8 mouse cellular contexts compared by ENCODE assay signal in the genomic region with DNA sequence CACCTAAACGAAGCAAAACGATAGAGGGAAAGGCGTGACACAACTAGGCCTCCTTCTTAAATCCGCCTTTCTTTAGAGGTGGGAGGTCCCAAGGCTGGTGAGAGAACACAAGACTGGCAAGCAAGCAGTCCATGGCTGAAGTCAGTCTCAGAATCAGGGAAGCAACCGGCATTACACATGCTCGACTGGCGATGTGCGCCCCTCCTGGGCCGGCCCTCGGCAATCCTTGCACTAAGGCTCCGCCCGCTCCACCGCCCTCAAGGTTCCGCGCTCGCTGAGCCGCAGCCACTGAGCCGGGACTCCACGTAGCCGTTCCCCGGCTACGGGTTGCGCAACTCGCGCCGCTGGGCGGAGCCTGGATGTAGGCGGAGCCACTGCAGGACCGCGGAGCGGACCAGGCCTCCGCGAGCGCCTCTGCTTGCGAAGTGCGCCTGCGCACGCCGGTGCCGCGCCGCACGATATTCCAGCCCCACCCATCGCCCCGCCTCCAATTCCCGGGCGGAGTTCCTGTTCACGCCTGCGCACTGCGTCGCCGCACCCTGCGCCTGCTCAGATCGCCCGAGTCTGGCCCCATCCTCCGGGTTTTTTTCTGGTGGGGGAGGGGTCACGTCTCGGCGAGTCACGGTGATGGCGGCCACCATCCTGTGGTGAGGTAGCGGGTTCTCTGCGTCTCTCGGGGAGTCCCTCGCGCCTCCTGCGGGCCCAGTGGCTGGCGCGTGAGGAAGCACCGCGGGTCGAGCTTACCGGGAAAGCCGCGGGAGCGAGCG. TPM values are rescaled to one million over a fixed set of nuclear protein-coding genes. Genes with fewer than 3 reads are reported as not detected.
A peak's percentile ranks its signal among the peaks of the same experiment; 100 is the strongest.
DNase-seq lines count a peak whose midpoint lies in the region; ATAC-seq lines count a peak whose summit lies in the region.

Gene Rad23b (plus strand): TSS at position 592 of the 767 bp plus-strand sequence.

- peak; percentile 89 for ATAC-seq in inflammation-experienced regulatory T-cells, adult 6 months
- ATAC-seq in megakaryocyte-erythroid progenitor cell, adult 5-6 weeks (replicated peaks; ENCODE audit: low FRiP score, low TSS enrichment, poor library complexity, severe bottlenecking), result peak; percentile 92

- DNase-seq in adipocyte (ENCODE audit: low spot score), result peak; percentile 98
- DNase-seq in embryo, embryonic 10 days (ENCODE audit: low spot score), result peak; percentile 98
- peak; percentile 100 for DNase-seq in gastrocnemius, postnatal 14 days
- peak; percentile 100 for DNase-seq in left cerebral cortex, postnatal 10 days (ENCODE audit: extremely low spot score in 1 of 2, low spot score in 2 of 2)
- DNase-seq in right cerebral cortex, postnatal 25 days, result peak; percentile 100
- peak; percentile 100 for DNase-seq in urinary bladder, postnatal 4 days (ENCODE audit: low spot score in 2 of 2)

- intact Hi-C loops in gastrocnemius, postnatal 14 days (cut with DNase I; ENCODE audit: low total_unique reads), result no loop called here
- intact Hi-C loops in left cerebral cortex, postnatal 10 days (cut with DNase I), result no loop called here

RNA-seq across cellular contexts. Expression of gene Rad23b, which starts in this region (rescaled TPM):
- total RNA-seq in gastrocnemius, postnatal 14 days (2021), result 100 to 1,000 TPM in 1 of 2 experiments, 10 to 100 TPM in 1; 97.2 to 114 TPM
- 10 to 100 TPM; 13.8 to 14.6 (median 14.2) TPM for polyA plus RNA-seq in inflammation-experienced regulatory T-cells, adult 6 months (2017; shearing (Covaris generic))
- 100 to 1,000 TPM; 206 to 211 TPM for total RNA-seq in left cerebral cortex, postnatal 10 days (2021)
- 107 and 112 TPM in 2 replicates for total RNA-seq in megakaryocyte-erythroid progenitor cell, adult 5-6 weeks (2014; fragmentation: Nextera tagmentation)
- 172 and 177 TPM in 2 replicates for total RNA-seq in megakaryocyte-erythroid progenitor cell, adult 5-6 weeks (2017)

Comparison
In these comparisons a context has a peak if more than half of its experiments do, and no peak if none do; other contexts are left out.
1. Peak in every context shown above with its lines: DNase-seq and ATAC-seq.